Mouse (Mus musculus): Measurements from ENCODE around the gene Coq2. TPM values are rescaled to one million over a fixed set of nuclear protein-coding genes. Genes with fewer than 3 reads are reported as not detected.

Gene Coq2
- 100 to 1,000 TPM; 110 to 120 (median 111) TPM for total RNA-seq (2022)

DNA sequence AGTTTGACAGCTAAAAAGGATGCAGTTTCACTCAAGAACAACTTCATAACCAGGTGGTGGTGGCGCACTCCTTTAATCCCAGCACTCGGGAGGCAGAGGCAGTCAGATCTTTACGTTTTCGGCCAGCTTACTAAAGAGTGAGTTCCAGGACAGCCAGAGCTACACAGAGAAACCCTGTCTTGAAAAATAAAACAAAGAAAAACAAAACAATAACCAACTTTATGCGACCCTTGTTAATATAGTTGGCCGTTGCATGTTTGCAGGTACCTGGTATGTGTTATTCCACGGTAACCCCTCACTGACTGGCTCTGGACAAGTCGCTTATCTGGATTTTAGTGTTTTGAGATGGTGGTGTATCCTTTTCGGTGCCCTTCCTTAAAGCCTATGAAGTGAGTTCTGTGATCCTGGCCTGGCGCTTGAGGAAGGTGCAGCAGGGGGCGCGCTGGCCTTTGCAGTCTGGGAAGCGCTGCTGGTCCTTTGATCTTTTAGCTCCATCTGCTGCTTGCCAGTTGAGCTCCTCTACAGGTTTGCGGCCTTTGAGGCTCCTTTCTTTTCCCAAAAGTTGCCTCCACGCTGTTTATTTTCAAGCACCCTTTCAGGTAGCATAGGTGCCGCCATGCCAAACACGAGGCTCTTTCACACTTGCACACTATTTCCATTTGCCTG is at the start of gene Coq2:
Gene Coq2 (minus strand): TSS at position 430 of the 666 bp plus-strand sequence.
- DNase-seq (ENCODE audit: low spot score): peak; percentile 75

DNA sequence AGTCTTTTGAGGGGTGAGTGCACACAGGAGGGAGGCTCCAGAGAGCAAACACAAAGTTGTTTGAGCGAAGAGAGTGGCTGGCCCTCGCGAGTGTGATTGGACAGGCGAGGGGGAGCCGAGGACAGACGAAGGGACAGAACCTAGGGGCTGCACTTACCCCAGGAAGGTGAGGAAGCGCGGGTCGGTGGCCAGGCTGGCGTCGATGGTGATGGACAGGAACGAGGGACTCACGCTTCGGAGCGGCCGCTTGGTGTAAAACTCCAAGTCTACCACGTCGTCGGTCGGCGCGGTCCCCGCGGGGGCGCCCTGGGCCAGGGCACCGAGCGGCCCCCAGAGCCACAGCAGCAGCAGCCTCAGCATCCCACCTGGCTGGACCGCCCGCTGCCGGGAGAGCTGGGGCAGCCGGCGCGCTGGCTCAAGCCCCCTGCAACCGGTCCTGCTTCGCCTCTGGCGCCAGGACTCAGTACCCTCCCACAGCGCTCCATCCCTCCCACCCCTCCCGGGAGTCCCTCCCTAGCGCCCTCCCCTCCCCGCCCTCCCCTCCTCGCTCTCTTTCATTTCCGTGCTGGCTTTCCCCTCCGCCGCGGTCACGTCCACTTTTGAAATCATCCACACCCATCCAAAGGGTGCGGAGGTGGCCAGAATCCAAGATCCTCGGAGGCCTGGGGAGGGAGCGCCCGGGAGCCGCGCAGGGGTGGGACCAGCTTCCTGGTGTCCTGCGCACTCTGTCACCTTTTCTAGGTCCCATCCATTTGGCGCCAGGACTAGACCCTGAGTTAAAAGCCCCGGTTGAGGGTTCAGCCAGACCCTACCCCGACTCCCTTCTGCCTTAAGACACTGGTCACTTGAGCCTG is 44.5 kb upstream of the Coq2 start, which contains the start of gene Hpse:
Gene Hpse (minus strand): TSS at position 482 of the 854 bp plus-strand sequence.
- peak; percentile 32 for DNase-seq (ENCODE audit: low spot score)

DNA sequence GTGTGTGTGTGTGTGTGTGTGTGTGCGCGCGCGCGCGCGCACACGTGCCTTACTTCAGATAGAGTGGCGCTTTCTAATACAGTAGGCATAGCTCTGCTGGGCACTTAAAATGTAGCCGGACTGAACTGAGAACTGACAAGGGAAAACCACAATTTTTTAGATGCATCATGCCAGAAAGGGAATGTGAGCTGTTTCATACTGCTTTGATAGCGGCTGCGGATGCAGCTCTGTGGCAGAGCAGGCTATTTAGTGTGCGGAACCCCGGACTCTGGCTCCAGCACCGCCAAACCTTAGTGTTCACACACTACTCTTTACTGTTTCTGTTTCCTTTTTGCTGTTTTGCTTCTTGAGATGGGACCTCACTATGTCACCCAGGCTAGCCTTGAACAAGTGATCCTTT is 41.8 kb upstream of the Coq2 start:
- no peak for DNase-seq (ENCODE audit: low spot score)

DNA sequence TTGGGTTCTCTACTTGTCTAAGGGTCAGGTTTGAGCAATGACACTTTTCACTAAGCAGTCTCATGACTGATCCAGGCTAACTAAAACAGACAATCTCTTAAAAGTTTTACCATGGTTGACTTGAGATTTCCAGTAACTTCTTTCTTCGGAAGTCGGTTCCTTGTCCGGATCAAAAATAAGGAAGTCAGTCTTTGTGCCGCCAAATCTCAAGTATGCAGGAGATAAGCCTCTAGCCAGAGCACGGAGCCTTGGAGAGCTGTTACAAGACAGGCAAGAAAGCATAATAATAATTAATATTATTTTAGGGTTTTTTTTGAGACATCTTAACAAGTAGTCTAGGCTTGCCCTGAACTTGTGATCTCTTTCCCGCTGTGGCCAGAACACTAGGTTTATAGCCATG is 36.3 kb upstream of the Coq2 start:
- DNase-seq (ENCODE audit: low spot score): no peak

DNA sequence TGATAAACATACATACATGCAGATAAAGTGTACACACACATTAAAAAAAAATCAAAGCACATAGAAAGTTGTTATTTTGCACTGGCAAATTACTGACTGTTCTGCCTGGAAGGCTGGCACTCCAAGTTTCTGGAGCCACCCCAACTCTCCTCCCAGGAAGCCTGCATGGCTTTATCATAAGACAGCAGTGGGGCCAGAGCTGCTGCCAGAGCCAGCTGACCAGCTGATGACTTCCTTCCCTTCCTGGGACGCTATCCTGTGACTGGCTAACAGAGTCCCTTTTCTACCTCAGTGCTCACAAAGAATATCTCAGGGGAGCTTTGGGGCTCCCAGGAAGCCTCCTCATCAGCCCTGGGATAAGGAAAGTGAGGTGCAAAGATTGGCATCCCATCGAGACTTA is 35.1 kb upstream of the Coq2 start:
- DNase-seq (ENCODE audit: low spot score): peak; percentile 21

DNA sequence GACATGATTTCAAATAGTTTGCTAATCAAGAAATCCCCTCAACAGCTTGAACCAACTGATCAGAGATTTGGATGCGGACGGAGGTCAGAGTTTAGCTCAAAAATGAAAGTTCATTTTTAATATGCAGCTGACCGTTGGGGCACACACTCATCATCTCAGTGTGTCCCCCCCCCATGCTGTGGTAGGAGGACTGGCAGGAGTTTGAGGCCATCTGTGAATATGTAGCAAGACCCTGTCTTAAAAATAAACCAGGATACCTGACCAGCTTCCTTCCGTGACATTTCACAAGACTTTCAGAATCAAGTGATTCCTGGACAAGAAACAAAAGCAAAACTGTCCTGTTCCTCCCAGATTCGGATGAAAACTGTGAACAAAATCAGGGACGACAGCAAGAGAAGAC is 34.1 kb upstream of the Coq2 start:
- no peak for DNase-seq (ENCODE audit: low spot score)

DNA sequence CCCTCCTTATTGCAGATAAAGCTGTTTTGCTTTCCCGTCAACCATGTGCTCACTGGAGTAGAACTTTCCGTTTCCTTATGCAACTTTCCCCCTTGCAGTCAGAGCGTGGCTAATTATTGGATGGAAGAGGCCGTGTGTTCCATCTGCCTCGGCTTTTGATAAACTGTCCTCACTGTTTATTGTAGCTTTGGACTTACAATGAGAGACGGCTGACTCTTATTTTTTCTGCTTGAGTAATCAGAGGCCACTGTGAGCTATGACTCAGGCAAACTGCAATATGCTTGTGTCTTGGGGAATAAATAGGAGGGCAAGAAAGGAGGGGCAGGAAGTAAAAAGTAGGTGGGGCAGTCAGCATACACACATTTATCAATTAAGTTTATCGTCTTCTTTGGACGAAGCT is 31.7 kb upstream of the Coq2 start:
- DNase-seq (ENCODE audit: low spot score): no peak

DNA sequence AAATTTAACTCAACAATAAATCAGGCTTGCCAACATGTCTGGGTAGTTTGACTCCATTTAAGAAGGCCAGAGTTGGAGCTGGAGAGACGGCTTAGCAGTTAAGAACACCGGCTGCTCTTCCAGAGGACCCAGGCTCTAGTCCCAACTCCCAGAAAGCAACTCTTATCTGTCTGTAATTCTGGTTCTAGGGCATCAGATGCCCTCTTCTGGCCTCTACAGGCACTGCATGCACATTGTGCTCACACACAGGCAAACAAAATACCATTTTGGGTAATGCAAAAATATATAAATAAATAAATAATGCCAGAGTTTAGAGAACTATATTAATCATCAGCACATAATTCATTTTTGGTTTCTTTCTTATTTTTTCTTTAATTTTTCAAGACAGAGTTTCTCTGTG is 29.3 kb upstream of the Coq2 start:
- no peak for DNase-seq (ENCODE audit: low spot score)

DNA sequence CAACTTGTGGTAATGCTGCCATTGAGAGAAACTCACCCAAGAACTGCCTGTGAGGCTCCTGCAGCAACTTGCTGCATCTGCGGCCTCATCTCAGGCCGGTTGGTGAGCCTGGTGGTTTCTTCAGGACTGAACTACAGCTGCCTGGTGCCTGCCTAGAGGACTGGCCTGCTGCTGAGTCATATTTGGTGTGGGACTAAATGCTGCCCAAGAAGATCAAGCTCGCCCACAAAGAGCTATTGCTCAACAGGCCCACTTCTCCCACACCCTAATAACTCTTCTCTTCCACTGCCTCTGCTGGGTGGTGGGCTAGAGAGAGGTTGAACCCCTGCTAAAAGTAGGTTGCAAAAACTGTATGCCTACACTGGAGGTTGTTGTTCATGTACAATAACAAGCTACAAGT is 27.4 kb upstream of the Coq2 start:
- DNase-seq (ENCODE audit: low spot score): no peak

DNA sequence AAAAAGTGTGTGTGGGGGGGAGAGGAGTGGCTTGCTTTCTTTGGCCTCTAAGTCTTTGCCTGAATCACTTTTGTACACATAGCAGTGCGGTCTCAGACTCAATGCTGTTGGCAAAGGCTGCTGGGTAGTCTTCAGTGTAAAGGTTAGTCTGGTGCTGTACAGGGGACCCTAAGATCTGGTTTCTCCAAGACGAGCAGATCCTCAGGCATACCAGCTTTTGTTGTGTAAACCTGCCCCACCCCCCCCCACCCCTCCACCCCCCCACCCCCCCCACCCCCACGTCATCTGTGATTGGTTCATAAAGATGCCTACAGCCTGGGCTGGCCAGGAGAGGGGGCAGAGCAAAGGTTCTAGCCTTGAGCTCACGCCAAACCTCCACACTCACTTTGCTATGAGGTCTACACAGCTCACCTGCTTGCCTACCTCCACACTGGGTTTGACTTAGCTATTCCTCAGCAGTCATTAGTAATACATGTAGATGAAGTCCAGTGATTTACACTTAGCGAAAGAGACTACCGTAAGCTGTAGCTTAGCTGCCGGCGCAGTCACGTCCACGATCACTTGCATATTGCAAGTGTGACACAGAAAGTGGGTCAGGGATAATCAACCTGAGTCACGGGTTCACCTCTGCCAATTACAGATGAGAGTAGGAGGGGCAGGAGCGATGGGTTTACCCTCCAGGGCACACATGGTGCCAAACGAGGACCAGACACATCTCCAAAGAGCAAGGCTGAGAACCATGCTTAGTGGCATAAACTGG is 26.1 kb upstream of the Coq2 start:
- no peak for DNase-seq (ENCODE audit: low spot score)

DNA sequence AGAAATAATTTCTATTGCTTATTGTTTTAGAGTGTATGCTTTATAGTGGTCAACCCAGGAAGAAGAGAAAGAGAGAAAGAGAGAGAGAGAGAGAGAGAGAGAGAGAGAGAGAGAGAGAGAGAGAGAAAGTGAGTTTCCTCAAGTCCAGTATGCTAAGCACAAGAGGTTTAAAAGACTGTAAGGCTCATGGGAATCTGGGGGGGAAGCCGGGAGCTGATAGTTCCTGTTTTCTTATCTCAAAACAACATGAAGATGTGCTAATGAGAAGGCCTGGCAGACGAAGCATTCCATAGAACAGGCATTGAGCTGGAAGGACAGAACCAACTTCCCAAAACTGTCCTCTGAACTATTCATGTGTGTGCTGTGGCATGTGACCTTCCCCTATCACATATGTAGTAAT is 22.9 kb upstream of the Coq2 start:
- no peak for DNase-seq (ENCODE audit: low spot score)

DNA sequence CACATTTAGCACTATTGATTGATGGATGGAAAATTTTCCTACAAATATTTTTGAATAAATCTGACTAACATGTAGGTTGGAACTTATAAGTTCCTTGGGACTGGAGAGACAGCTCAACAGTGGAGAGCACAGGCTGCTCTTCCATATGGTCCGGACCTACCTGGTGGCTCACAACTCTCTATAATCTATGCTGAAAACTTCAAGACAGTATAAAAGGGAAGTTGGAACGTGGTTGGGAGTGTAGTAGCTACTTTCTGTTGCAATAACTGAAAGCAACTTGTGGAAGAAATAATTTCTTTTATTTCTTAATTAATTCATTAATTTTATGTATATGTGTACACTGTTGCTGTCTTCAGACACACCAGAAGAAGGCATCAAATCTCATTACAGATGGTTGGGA is 22.5 kb upstream of the Coq2 start:
- no peak for DNase-seq (ENCODE audit: low spot score)

DNA sequence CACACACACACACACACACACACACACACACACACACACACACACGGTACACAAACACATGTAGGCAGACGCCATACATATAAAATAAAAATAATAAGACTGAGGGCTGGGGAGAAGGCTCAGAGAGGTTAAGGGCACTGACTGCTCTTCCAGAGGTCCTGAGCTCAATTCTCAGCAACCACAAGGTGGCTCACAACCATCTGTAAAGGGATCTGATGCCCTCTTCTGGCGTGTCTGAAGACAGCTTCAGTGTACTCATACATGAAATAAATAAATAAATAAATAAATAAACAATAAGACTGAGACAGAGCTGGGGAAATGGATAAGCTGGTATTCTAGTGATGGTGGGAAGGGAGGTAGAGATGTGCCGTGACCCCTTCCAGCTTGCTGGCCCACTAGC is 10.7 kb upstream of the Coq2 start:
- DNase-seq (ENCODE audit: low spot score): no peak

DNA sequence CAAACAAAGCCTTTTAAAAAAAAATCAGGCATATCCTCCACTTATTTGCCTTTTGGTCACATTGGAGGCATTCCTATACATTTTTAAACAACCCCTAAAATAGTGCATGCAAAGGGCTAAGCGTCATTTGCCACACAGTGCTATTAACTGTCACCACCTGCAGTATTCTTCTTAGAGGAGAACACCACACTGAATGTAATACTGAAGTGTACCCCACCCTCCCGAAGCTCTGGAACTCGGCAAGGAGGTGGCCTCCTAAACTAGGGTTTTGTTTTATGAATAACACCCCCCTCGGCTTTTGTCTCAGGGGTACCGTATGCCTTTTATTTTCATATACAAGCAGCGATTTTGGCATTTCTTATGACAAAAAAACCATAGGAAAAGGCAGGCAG is 5.6 kb upstream of the Coq2 start:
- DNase-seq (ENCODE audit: low spot score): no peak

DNA sequence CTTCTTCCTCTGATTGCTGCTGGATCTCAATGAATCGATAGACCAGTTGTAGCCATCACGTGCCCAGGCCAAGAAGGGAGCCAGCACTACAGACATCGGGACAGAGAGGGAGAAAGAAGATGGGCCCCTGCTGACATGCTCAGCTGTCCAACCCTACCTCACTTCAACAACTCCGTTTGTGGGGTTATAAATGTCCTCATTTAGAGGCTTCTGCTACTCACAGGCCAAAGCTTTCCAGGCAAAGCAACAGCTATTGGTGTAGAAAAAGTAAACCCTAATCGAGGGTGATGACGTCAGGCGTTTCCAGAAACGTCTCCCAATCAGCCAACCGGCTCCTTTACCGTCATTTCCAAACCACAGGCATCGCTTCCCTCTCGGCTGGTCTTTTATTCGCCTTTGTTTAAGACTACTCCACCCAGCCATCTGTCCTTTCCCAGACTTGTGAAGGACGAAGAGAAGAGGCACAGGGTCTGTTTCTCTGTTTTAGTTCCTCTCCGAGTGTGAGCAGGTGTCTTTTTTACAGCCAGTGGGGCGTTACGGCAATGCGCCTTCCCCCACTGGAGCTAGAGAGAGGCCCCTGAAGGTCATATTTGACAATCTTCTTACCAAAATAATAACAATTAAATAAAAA is 5.1 kb upstream of the Coq2 start:
- no peak for DNase-seq (ENCODE audit: low spot score)

DNA sequence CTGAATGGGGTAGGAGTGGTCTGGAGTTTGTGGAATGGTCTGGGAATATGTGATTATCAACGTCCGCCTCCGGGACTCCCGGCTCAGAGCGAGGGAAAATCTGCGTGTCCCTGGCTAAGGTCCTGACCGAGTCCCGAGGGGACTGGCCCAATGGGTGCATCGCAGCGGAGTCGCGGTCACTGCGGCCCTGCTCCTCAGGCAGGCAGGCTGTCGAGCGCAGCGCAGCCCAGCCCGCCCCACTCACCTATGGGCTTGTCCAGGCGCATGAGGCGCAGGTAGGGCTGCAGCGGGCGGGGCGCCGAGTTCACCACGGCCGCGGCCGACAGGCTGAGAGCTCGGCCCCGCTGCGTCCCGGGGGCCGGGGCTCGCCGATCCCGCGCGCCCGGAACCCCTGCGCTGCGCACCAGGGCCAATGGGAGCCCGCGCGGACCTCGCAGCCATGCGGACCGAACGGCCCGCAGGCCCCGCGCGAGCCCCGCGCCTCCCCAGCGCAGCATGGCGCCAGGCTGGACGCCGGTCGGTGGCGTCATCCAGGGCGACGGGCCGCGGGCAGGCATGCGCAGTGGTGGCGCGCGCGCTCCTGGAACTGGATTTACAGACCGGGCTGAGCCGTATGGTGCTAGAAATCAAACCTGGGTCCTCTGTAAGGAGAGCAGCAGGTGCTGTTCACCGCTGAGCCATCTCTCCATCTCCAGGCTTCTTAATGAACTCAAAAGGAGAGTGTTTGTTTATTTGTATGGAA is 1.0 kb downstream of the Coq2 start:
- DNase-seq (ENCODE audit: low spot score): peak; percentile 85

DNA sequence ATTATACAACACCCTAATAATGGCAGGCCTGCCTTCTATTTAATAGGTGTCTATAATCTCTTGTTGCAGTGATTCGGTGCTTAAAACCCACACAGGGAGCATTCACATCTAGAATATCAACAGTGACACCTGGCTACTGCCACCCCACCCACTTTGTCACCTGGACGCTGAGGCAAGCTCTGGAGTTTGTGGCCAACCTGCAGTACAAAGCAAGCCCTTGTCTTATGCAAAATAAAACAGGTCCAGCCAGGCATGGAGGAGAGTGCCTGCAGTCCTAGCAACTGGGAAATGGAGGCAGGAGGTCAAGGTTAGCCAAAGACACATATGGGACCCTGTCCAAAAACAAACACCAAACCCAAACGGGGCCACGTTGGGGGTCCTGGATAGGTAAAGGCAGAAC is 2.5 kb downstream of the Coq2 start:
- DNase-seq (ENCODE audit: low spot score): no peak

DNA sequence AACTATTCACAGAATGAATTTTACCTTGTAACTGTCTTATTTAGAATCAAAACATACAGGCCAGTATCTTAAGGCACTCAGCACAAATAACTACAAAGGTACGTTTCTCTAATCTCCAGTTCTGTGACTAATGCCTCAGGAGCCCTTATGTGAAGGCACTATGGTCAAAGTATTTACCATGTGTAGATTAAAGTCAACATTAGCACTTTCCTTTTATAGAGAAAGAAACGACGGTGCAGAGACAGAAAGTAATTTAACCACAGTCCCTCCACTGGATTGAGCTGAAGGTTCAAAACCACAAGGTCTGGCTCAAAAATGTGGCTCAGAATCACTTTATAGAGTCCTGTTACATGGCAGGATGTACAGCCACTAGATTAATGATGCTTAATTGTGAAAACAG is 3.0 kb downstream of the Coq2 start:
- DNase-seq (ENCODE audit: low spot score): no peak

DNA sequence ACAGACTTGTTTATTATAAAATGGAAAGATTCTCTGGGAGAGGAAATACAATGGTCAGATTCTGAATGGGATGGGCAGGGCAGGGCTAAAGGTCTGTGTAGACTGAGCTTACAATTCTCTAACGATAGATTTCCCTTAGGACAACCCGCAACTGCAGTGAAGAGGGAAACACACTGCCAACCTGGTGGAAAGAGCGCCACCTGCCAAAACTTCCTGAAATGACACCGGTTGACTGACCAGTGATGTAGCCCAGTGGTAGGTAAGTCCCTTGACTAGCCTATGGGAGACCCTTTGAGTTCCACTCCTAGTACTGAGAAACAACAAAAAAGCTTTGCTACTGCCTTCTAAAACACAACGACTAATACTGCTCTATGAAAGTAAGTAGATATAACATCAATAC is 3.5 kb downstream of the Coq2 start:
- peak; percentile 31 for DNase-seq (ENCODE audit: low spot score)

DNA sequence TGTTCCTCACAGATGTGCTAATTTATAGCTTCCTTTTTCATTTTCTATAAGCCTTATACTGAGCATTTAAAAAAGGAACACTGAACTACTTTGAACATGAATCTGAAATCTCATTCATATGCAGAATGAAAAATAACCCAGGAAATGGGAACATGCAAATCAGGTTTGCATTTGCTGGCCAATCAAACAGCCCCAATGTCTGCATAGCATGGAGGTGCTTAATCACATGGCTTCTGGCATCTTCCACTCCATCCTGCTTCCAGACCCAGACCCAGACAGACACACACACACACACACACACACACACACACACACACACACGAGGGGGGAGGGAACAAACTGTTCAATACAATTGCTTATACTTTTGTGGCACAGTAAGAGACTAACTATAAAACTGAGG is 8.0 kb downstream of the Coq2 start:
- no peak for DNase-seq (ENCODE audit: low spot score)

DNA sequence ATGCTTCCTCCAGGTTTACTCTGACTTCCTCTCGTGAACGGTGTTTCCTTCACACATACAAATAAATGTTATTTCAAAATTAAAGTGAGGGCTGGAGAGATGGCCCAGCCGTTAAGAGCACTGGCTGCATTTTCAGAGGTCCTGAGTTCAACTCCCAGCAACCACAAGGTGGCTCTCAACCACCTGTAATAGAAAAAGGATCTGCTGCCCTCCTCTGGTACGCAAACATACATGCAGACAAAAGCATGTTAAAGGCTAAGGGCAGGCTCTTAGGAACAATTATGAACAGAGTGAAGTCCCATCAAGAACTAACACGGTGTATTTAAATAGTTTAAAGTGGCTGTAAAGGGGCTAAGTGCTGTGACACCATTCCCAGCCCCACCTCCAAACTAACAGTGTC is 11.1 kb downstream of the Coq2 start:
- peak; percentile 34 for DNase-seq (ENCODE audit: low spot score)
